Mouse (Mus musculus): ENCODE results near the gene Slc25a21. TPM values are rescaled to one million over a fixed set of nuclear protein-coding genes. Genes with fewer than 3 reads are reported as not detected.

Gene Slc25a21
- total RNA-seq, 4 experiments from 2014 or later = 0.20 to 0.72 (median 0.58) TPM

DNA sequence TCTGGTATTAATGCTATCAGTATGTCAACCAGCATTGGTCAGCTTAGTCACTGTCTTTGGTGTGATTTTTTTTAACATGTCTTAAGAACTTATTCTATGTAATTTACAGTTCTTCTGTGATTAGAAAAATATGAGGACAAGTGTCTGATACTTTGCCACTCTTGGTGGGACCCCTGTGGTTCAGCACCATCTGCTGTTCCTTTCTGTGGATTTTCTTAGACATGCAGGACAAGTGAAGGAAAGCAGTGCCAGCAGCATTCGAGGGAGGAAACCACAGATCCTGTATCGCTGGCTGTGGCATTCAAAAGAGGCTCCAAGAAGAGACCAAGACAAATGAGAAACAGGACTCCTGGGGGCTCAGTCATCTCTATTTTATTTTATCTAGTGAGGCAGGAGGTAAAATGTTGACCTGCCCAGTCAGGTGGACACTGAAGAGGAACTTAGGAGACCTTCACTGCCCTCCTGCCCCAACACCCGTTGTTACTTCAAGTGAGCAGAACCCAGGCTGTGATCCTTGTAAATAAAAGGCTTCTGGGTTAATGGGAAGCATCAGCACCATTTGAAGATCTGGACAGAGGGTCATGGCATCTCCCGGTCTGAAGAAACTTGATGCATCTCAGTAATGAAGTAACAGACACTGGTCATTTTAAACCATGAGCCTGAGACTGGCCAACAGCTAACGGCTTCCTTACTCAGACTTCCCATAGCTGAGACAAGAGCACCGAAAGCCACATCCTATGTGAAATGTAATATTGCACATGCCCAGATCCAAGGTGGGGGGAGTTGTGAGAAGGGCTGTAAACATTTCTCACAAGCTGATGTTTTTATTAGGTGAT, 306.2 kb downstream of the Slc25a21 start:
- DNase-seq (ENCODE audit: low spot score) = no peak

DNA sequence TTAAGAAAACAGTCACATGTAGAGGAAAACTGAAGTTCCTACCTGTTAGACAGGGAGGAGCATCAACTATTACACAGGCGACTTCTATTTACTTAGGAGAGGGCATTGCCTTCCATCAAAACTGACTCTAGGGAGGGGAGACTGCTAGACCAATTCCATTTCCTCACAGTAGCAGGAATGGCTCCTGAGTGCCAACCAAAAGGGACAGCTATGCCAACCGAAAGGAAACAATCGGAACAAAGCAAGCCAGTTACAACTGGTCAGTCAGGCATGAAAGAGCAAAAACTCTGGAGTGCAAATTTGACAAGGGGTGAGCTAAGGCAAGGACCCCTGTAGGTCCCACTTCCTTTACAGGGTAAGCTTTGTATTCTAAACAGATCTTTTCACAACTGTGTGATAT, 319.5 kb downstream of the Slc25a21 start:
- DNase-seq (ENCODE audit: low spot score) = no peak

DNA sequence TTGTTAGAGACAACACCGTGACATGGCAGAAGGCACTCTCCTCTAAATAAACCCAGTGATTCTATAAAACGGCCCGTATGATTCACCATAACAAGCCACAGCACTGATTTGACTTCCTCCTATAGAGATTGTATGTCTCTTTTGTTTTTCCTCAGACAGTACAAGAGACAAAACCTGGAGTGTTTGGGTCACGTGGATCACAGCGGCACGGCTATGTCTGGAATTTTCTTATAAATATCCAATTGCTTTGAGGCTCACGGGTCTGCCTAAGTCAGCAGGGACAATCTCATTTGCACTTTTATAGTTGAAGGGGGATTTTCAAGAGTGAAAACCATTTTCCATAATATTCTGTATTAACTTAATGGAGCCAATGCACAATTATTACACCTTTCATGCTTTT, 320.7 kb downstream of the Slc25a21 start:
- DNase-seq (ENCODE audit: low spot score) = no peak

DNA sequence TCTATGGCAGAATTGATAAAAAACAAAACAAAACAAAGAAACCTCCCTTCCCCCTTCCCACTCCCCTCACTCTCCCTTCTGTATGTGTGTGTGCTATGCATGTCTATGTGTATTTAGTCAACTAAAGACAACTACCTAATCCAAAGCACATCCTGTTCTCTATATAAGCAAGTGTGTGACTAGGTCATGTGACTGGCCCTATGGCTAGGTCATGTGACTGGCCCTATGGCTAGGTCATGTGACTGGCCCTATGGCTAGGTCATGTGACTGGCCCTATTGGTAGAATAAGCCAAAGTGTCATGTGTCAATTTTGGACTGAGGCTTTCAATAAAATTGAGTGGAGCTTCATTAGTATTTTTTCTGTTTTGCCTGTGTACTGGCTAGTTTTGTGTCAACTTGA, 324.1 kb downstream of the Slc25a21 start:
- no peak for DNase-seq (ENCODE audit: low spot score)

DNA sequence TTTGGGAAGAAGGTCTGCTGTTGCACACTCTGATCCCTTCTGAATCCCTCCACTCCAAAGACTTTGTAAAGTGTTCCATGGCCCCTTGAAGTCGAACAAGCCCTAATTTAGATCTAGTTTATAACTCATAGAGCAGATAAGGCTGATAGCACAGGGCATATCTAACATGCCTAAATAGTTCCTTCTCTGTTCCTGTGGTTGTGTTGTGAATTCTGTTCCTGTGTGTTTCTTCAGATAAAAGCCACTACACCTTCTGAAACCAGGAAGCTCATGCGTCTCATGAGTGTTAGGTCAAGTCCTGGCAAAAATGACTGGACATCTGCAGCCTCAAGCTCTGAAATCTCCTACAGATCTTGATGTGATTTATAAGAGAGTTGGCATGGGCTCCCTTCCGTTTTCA, 326.7 kb downstream of the Slc25a21 start:
- no peak for DNase-seq (ENCODE audit: low spot score)

DNA sequence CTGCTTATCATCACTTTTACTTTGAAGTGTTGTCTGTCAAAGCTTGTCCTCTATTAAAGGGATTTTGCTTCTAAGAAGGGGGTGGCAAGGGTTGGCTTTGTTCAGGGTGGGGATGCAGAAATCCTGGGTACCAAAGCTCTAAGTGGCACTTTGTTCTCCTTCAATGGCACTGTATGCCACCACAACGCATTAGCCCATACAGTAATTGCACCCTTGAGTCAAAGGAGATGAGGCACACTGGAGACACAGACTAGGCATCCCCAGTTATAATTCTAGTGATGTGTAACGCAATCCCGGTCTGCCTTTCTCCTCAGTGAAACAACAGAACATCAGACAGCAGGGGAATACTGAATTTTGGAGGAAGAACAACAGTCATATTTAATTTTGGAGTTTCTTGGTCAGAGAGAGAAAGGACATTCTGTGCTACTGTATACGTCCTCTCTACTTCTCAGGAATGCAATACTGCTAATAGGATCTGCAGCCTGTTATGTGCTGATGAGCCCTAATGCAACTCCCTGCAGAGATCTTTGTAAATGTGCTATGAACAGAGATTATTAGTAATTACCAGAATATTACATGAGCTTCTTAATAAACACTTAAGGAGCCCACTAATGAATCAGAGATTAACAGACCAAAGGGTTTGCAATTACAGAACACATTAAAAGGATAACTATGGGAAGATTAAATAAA, 333.3 kb downstream of the Slc25a21 start:
- DNase-seq (ENCODE audit: low spot score) = no peak

DNA sequence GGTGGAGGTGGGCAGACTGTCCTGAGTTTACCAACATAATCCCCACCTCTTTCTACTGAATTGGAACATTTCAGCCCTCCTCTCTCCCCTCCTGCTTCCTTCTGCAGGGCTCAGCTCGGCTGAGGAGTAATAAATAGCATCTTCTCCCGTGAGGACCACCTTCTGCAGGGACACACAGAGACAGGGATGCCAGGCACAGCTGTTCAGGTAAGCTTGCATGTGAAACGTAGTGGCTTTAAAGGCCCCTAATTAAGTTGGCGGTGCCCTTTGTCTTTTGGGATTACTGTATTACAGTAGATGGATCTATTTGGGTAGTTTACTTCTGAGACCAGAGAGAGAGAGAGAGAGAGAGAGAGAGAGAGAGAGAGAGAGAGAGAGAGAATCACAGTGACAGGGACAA, 344.6 kb downstream of the Slc25a21 start:
- DNase-seq (ENCODE audit: low spot score) = no peak

DNA sequence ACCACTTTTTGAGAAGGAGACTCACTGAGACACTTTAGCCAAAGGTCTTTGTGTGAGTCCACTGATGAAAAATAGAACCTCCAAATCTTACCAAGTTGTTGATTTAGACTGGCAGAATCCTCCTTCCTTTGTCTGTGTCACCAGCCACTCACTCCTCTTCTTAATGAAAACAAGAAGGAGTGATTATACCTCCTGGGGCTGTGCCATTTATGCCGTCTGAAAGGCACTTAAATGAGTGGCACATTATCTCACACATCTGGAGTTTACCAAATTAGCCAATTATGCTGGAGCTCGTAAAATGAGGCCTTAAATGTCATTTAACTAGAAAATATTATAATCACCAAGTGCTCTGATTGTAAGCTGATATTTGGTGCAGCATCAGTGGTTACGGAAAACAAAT, 345.8 kb downstream of the Slc25a21 start:
- no peak for DNase-seq (ENCODE audit: low spot score)

DNA sequence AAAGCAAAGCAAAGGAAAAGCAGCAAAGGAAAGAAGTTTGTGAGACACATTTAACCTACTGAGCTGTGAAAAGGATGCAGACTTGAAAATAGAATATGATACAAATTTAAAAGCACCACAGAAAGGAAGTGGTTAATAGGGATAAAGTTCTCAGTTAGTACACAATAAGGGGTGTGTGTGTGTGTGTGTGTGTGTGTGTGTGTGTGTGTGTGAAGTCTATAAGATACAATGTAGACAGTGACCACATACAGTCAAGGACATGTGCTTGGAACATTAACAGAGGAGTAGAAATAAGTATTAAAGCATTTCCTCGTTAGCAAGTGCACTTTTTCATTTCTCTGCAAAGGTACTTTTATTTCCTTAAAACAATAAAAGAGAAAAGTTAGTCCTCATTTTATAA, 367.3 kb downstream of the Slc25a21 start:
- DNase-seq (ENCODE audit: low spot score) = no peak

DNA sequence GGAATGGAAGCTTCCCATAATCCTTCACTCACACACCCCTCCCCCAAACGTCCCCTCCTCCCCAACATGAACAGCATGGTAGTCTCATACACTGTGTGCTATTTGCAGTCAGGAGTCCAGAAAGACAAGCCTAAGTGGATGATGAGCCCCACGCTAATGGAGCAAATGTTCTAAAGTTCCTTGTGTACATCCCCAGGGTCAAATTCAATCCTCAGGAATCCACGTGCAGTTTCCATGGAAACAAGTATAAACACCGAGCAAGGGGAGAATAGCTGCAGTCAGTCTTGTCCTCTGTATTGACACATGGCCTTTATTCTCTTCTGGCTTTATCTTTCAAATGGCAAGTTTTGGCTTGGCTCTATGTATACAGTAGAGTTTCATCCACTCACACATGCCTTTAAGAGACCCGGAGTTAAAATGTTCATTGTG, 367.8 kb downstream of the Slc25a21 start:
- no peak for DNase-seq (ENCODE audit: low spot score)

DNA sequence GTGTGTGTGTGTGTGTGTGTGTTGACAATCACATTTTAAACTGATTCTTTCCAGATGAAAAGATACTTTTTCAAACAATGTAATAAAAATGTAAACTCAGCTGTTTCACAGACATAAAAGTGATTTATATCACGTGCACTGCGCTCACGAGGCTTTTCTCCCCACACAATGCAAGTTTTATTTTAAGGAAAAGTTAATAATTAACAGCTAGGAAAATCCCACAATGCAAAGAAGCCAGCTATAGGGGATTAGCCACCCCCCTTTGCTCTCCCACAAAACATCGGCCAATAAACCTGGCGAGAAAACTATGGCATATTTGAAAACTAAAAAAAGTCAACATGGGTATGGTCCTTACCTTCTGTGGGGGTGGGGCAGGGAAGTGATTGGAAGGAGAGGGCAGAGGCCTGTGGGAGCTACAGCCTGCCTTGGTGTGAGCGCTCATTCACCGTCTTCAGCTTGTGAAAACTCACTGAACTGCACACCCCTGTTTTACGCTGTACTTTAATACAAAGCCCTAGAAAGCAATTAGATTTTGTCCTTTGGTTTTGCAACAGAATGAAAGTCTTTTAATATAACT, 369.4 kb downstream of the Slc25a21 start:
- DNase-seq (ENCODE audit: low spot score) = no peak

DNA sequence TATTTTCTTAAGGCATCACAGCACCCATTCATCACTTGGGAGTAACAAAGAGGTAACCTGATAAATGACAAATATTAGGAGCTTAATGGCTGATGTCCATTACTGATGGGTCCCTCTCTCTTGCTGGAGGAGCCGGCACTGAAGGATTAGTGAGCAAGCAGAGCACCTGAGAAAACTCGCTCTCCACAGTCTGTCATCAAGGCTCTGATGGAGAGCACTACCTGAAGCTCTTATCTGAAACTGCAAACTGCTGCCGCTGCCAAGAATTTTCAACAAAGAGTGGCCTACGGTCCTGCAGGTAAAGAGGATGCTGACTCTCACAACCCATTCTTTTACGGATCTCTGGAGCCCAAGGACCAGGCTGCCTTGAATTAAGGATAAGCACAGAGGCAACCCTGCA, 372.6 kb downstream of the Slc25a21 start:
- DNase-seq (ENCODE audit: low spot score) = no peak

DNA sequence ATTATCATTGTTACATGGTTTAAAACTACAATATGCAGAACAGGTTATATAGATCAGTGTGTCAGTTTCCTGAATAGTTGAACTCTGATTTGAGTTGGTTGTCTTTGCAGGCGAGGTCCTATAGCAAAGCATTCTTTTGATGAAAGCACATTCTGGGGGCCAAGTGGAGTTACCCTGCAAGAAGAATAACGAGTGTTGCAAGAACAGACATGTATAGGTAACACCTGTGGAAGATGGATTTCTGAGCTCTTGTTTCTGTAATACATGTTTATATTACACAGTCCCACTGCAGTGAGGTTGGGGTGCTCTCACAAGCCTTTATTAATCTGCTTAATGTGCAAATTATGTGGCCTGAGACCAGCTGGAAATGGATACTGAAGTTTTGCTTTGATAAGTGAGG, 375.1 kb downstream of the Slc25a21 start:
- no peak for DNase-seq (ENCODE audit: low spot score)

DNA sequence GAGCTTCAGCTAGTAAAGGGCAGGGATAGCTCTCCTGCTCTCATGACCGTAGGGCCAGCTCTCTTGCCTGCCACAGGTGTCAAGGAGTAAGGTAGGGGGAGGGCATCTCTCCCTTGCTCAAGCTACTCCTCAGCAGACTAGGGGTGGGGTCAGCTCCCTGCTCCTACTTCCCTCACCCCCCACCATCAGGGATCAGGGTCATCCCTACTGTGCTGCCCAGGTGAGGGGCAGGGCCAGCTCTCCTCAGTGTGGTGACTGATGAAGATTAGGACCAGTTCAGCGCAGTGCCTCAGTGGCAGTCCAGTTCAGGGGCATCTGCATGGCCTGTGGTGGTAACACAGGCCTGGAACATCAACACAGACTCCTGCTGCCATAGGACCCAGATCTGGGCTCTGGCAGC, 376.7 kb downstream of the Slc25a21 start:
- DNase-seq (ENCODE audit: low spot score) = no peak

DNA sequence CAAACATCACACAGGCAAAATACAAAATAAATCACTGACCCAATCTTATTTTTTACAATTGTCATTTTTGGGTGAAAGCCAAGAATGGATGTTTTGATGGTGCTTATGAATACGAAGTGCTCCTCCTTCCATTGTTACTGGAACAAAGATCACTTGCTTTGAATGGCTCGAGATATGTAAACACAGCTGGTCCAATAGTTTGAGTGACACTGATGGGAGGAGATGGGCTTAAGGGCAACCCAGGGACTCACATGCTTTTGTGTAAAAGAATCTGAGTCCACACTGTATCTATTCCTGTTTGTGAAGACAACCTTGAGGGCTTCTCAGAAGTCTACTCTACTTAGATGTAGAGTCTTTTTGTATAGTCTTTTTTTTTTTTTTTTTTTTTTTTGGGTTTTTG, 389.8 kb downstream of the Slc25a21 start:
- no peak for DNase-seq (ENCODE audit: low spot score)

DNA sequence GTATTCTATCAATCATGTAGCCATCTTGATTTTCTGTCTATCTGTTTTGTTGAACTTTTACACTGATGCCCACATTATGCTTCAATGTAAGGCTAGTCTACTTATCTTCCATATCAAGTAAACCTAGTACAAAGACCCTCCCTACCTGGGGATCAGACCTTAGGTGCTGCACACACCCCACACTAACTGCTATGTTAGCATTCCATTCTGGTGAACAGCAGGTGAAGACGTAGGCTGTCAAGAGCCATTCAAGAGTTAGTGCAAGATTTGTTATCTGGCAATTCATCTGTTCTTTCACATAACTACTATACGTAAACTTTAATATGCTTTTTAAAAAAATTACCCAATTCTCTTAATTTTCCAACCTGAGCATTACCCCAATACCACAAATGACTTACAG, 390.2 kb downstream of the Slc25a21 start:
- DNase-seq (ENCODE audit: low spot score) = no peak

DNA sequence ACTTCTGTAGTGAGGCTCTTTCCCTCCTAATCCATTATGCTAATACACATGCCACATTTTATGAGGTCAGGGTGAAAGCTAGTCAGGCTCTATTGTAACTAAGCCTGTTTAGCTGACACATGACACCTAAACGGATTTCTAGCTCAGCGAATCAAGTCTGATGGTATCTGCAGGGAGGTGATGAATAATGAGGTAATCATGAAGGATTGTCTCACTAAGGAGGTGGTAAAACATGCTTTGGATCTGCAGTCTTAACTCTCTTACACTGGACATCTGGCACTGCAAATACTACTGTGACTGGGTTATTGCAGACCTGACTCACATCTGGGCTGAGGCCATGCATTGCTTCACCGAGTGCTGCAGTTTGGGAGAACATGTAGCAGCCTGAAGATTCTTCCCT, 392.8 kb downstream of the Slc25a21 start:
- DNase-seq (ENCODE audit: low spot score) = no peak

DNA sequence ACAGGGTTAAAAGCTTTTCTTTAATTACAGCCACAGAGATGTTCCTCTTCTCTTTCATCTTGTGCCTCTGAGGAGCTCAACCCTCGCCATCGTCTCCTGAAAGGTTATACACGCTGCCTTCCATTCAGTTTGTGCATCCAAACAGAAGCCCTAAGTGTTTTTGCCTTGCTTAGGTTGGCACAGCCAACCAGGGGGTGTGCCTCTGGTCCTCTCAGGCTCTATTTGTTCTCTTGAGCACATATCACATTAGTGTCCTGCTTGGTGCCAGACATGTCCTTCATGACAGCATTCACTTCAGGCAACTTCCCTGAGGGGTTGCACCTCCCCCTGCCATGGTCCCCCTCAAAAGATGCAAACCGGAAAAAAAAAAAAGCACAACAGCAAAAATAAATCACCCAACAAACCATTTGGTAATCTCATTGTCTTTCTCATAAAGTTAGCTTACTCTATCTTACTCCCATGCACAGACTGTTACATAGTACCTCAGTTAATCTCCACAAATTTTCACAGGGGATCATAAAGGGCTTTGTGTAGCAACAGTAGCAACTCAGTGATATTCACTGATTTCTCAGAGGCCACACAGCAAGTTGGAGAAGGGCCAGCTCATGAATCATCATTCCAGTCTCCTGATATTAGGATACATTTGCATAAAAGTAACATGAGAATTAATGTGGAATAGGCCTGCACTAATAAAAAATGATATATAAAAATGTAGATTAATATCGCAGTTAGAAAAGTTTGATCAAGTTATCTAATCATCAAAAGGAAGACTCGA, 398.4 kb downstream of the Slc25a21 start:
- DNase-seq (ENCODE audit: low spot score) = no peak

DNA sequence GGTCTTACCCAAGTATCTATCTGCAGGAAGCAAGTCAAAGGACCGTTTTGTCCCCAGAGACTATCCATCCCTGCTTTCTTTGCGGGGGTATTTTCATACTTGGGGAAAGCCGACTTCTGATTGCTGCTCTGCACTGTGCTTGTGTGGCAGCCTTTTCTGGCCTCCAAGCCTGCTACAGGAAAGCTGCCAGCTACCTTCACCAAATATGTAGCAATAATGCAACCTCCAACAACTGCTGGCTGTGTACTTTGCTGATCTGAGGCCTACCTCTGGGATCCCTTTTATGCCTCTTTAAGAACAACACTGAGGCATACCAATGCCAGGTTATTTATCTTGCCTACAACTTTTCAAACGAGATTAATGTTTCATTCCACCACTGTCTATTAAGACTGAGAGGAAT, 408.0 kb downstream of the Slc25a21 start:
- DNase-seq (ENCODE audit: low spot score) = no peak

DNA sequence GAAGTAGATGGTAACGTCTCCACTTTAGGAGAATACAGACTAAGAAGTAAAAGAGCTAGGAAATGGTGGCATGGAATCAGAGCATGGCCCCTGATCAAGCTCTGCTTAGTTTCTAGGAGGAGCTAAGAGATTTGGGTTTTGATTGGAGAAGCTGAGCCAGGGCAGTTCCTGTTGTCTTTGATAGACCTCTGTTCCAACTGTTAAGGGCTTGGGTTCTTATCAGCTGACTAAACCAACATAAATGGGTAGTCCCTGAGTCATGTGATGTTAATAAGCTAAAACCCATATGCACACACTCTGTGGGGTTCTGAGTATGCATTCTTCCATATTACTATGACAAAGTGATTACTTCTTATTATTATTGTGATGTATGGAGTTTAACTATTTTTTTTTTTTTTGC, 412.0 kb downstream of the Slc25a21 start:
- DNase-seq (ENCODE audit: low spot score) = no peak

DNA sequence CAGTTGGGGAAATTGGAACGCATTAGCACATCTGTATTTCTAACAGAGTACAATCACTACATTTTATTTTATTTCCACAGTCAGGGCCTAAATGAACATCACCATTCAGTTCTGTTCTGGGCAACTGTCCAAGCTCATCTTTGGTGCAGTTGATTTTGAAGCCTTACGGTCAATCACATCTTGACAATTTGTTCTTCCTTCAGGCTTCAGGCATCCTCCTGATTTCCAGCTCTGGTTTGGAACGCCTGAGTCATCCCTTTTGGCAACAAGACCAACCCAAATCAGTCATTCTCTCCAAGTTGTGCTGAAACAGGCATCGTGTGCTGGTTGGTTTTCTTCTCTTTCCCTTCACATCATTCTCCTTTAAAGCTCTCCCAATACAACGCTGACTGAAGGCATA, 416.1 kb downstream of the Slc25a21 start:
- peak; percentile 1 for DNase-seq (ENCODE audit: low spot score)

DNA sequence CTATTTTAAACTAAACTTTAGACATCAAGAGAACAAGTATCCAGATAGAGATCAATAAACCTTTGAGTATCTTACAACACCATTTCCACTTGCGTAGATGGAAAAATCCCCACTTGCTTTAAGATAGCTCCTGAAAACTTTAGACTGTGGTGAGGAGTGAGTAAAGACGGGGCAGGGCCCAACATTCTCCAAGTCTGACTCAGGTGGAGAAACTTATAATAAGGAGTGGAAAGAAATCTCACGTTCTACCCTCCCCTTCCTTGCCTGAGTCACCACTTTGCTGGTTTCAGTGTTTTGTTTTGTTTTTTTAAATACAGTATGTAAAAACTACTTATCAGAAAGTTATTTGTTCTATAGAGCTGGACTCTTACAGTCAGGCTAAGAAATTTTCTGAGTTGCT, 417.7 kb downstream of the Slc25a21 start:
- DNase-seq (ENCODE audit: low spot score) = no peak

All from heart, adult 8-10 months (tissue).